Mouse (Mus musculus) cortical plate, adult 2 months (tissue): ENCODE results near the gene Adam15. TPM values are rescaled to one million over a fixed set of nuclear protein-coding genes. Genes with fewer than 3 reads are reported as not detected.

Source experiments
- H3K27ac ChIP-seq: fragments of 200-500 bp; 2 replicates; pipeline ENCODE4 v1.5.1; 2012; ENCODE audit warnings: low read length, control low read depth, inconsistent platforms; ENCODE audit not compliant: insufficient read depth
- H3K4me1 ChIP-seq: fragments of 200-500 bp; 2 replicates; pipeline ENCODE4 v1.6.1; 2011; ENCODE audit warnings: low read length; ENCODE audit not compliant: control insufficient read depth, insufficient read depth
- H3K4me3 ChIP-seq: fragments of 200-500 bp; 2 replicates; pipeline ENCODE4 v1.5.1; 2011; ENCODE audit warnings: mild to moderate bottlenecking, low read length, control low read depth; ENCODE audit not compliant: insufficient read depth
- CTCF ChIP-seq: fragments of 200-500 bp; IDR thresholded peaks from 2 replicates; pipeline ENCODE4 v1.5.1; 2011; ENCODE audit warnings: mild to moderate bottlenecking, control low read depth, low read length; ENCODE audit not compliant: insufficient read depth; ENCODE audit errors: extremely low read depth
- POLR2A ChIP-seq: fragments of 200-500 bp; IDR thresholded peaks from 2 replicates; pipeline ENCODE4 v1.6.1; 2011; ENCODE audit warnings: mild to moderate bottlenecking, low read length, control low read depth; ENCODE audit not compliant: insufficient read depth; ENCODE audit errors: extremely low read depth
- polyA plus RNA-seq: library from polyadenylated mRNA; depleted of rRNA; stranded (reverse); fragments of >200 nt; gene quantifications from 2 replicates; pipeline ENCODE4 v1.2.3, GENCODE M21; 2012

Adam15 gene
- polyA plus RNA-seq, 1 experiment: 170 TPM

- TF ChIP-seq CTCF (no peak), POLR2A (no peak)
- Histone ChIP-seq H3K4me1 (no peaks in the 10 kb centered on the region), H3K4me3 (no peak overlapping the region), H3K27ac (no peak overlapping the region)
Observed at GRCm38 (mm10) chr3:89384331-89385076, 34.7 kb upstream of the Adam15 start.

GRCm38 (mm10) chr3:89383651-89384255 is 34.0 kb upstream of the Adam15 start:
- Histone ChIP-seq H3K4me3 (no peak overlapping the region), H3K27ac (no peak overlapping the region), H3K4me1 (no peaks in the 10 kb centered on the region)
- TF ChIP-seq CTCF: no peak
- no peak for TF ChIP-seq POLR2A

- Histone ChIP-seq H3K27ac (no peak overlapping the region), H3K4me1 (peaks cover 2% of the 10 kb centered on the region; the same call in 1 of the 2 replicates), H3K4me3 (no peak overlapping the region)
- TF ChIP-seq CTCF: no peak
- no peak for TF ChIP-seq POLR2A
Observed at GRCm38 (mm10) chr3:89382950-89383349, 33.2 kb upstream of the Adam15 start.

- Histone ChIP-seq H3K27ac (no peak overlapping the region), H3K4me3 (no peak overlapping the region), H3K4me1 (peaks cover 2% of the 10 kb centered on the region; the same call in 1 of the 2 replicates)
- TF ChIP-seq POLR2A: no peak
- no peak for TF ChIP-seq CTCF
Observed at GRCm38 (mm10) chr3:89382033-89382882, 32.5 kb upstream of the Adam15 start.

- H3K4me3 ChIP-seq: no peak overlapping the region
- peaks cover 2% of the 10 kb centered on the region; the same call in 1 of the 2 replicates for H3K4me1 ChIP-seq
- no peak overlapping the region for H3K27ac ChIP-seq
- no peak for TF ChIP-seq CTCF
- TF ChIP-seq POLR2A: no peak
Observed at GRCm38 (mm10) chr3:89381233-89381632, 31.4 kb upstream of the Adam15 start.

- peaks cover 2% of the 10 kb centered on the region; the same call in 1 of the 2 replicates for H3K4me1 ChIP-seq
- no peak overlapping the region for H3K27ac ChIP-seq
- TF ChIP-seq POLR2A (no peak), CTCF (no peak)
- no peak overlapping the region for H3K4me3 ChIP-seq
Observed at GRCm38 (mm10) chr3:89380711-89381110, 30.9 kb upstream of the Adam15 start.

- H3K4me1 ChIP-seq: peaks cover 2% of the 10 kb centered on the region; the same call in 1 of the 2 replicates
- H3K27ac ChIP-seq: no peak overlapping the region
- H3K4me3 ChIP-seq: no peak overlapping the region
- TF ChIP-seq POLR2A (no peak), CTCF (no peak)
Observed at GRCm38 (mm10) chr3:89380291-89380690, 30.5 kb upstream of the Adam15 start.

- no peak overlapping the region for H3K4me3 ChIP-seq
- peaks cover 2% of the 10 kb centered on the region; the same call in 1 of the 2 replicates for H3K4me1 ChIP-seq
- no peak overlapping the region for H3K27ac ChIP-seq
- TF ChIP-seq POLR2A (no peak), CTCF (no peak)
Observed at GRCm38 (mm10) chr3:89379388-89380131, 29.8 kb upstream of the Adam15 start.

- Histone ChIP-seq H3K27ac (peak overlapping the region; percentile 68), H3K4me1 (peaks cover 2% of the 10 kb centered on the region; the same call in 1 of the 2 replicates), H3K4me3 (peak overlapping the region; percentile 47)
- TF ChIP-seq POLR2A: no peak
- TF ChIP-seq CTCF: peak; percentile 74
Observed at GRCm38 (mm10) chr3:89378394-89379067, 28.7 kb upstream of the Adam15 start.
